Mouse (Mus musculus) embryonic facial prominence, embryonic 15.5 days (tissue): ENCODE measurements around the gene Lce1f. TPM values are rescaled to one million over a fixed set of nuclear protein-coding genes. Genes with fewer than 3 reads are reported as not detected.

Experiments used
- ATAC-seq: fragments of 200-750 bp; cut with Nextera tagmentation; 2 replicates; pipeline ENCODE4 v1.8.0; 2017; ENCODE audit warnings: low read depth, moderate TSS enrichment; ENCODE audit not compliant: insufficient number of reproducible peaks, low FRiP score, low TSS enrichment
- H3K27ac ChIP-seq: fragments of 300-500 bp; sonication (generic); replicated peaks from 2 replicates; pipeline ENCODE4 v1.5.1; 2015; ENCODE audit warnings: mild to moderate bottlenecking, inconsistent platforms
- H3K27me3 ChIP-seq: fragments of 300-500 bp; sonication (generic); 2 replicates; pipeline ENCODE4 v1.6.1; 2015; ENCODE audit warnings: inconsistent platforms
- H3K36me3 ChIP-seq: fragments of 300-500 bp; sonication (generic); 2 replicates; pipeline ENCODE4 v1.6.1; 2015; ENCODE audit warnings: mild to moderate bottlenecking, inconsistent platforms
- H3K4me1 ChIP-seq: fragments of 300-500 bp; sonication (generic); 2 replicates; pipeline ENCODE4 v1.6.1; 2015; ENCODE audit warnings: inconsistent platforms
- H3K4me2 ChIP-seq: fragments of 300-500 bp; sonication (generic); replicated peaks from 2 replicates; pipeline ENCODE4 v1.6.1; 2015; ENCODE audit warnings: mild to moderate bottlenecking, inconsistent platforms
- H3K4me3 ChIP-seq: fragments of 300-500 bp; sonication (generic); replicated peaks from 2 replicates; pipeline ENCODE4 v1.5.1; 2015; ENCODE audit warnings: mild to moderate bottlenecking, inconsistent platforms
- H3K9ac ChIP-seq: fragments of 300-500 bp; sonication (generic); 2 replicates; pipeline ENCODE4 v1.6.1; 2015; ENCODE audit warnings: inconsistent platforms
- H3K9me3 ChIP-seq: fragments of 300-500 bp; sonication (generic); replicated peaks from 2 replicates; pipeline ENCODE4 v1.6.1; 2016; ENCODE audit warnings: inconsistent platforms
- WGBS: fragments of 180-500 bp; shearing (Covaris S2); methylation state at CpG from one replicate; pipeline ENCODE4 v1.1.7; 2015; 5-methylcytosine and 5-hydroxymethylcytosine counted together
- polyA plus RNA-seq: library from polyadenylated mRNA; unstranded; fragments of >200 nt; fragmentation: Nextera tagmentation; extraction: Ambion mirVana; gene quantifications from 2 replicates; pipeline ENCODE4 v1.2.1, GENCODE M21; 2015

Gene Lce1f
- polyA plus RNA-seq, 1 experiment from 2014 or later = 3.7 TPM

DNA sequence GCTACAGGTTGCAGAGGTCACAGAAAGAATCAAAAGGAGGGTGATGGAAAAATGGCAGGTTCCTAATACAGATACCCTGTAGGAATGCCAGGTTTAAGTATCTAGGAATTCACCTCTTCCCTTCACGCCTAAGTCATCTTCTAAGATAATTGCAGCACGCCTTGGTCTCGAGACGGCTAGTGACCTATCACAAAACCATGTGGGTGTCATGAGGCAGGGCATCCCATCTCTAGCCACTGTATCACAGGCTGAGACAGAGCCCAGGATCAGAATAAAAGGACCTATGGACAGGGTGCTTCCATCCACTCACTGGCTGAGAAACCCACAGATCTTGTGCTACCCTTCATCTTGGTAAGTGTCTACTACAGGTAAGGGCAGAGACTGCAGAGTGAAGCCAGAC is 41.2 kb downstream of the Lce1f start, which contains the start of gene Lce1c:
Gene Lce1c (plus strand): TSS at position 301 of the 400 bp plus-strand sequence.
- Histone ChIP-seq H3K27me3 (no peaks in the 10 kb centered on the region), H3K4me2 (no peak within 1 kb of the TSS), H3K27ac (no peak within 1 kb of the TSS), H3K4me1 (no peaks in the 10 kb centered on the region), H3K9me3 (no peaks in the 10 kb centered on the region), H3K9ac (no peak within 1 kb of the TSS), H3K36me3 (no peaks in the 10 kb centered on the region), H3K4me3 (no peak within 1 kb of the TSS)
- ATAC-seq = no peak
- WGBS = 92% methylated on average over 4 of the region's 4 CpGs

- no peak within 1 kb of the TSS for H3K4me3 ChIP-seq
- no peak within 1 kb of the TSS for H3K4me2 ChIP-seq
- no peaks in the 10 kb centered on the region for H3K9me3 ChIP-seq
- H3K27me3 ChIP-seq = no peaks in the 10 kb centered on the region
- ATAC-seq = no peak
- no peak within 1 kb of the TSS for H3K9ac ChIP-seq
- no peaks in the 10 kb centered on the region for H3K36me3 ChIP-seq
- H3K4me1 ChIP-seq = no peaks in the 10 kb centered on the region
- no peak within 1 kb of the TSS for H3K27ac ChIP-seq
Measured at GRCm38 (mm10) chr3:92670215-92670614, 49.9 kb downstream of the Lce1f start, which contains the start of gene Lce1a2. Gene Lce1a2, minus strand, starts transcription at chr3:92670315.

Other genes with a start within 250 kb of the Lce1f start
- gene Sprr1a, start 234.5 kb downstream of the Lce1f start, polyA plus RNA-seq = 303 and 332 TPM in 2 replicates
- 2.3 and 6.7 TPM in 2 replicates for gene Sprr4, start 219.9 kb downstream of the Lce1f start, polyA plus RNA-seq
- 5.0 and 5.6 TPM in 2 replicates for gene 2310046K23Rik, start 185.8 kb downstream of the Lce1f start, polyA plus RNA-seq
- 11.6 and 13.2 TPM in 2 replicates for gene Ivl, start 146.6 kb downstream of the Lce1f start, polyA plus RNA-seq
- not detected in 2 replicates for gene Smcp, start 131.4 kb downstream of the Lce1f start, polyA plus RNA-seq
- 0.89 and 1.1 TPM in 2 replicates for gene 2210017I01Rik, start 112.9 kb downstream of the Lce1f start, polyA plus RNA-seq
- gene Lce6a, start 98.7 kb downstream of the Lce1f start, polyA plus RNA-seq = 7.3 TPM in 2 replicates
- 6.2 and 8.1 TPM in 2 replicates for gene Lce1a1, start 72.0 kb downstream of the Lce1f start, polyA plus RNA-seq
- 2.0 and 2.4 TPM in 2 replicates for gene Lce1b, start 63.4 kb downstream of the Lce1f start, polyA plus RNA-seq
- gene Lce1a2, start 50.0 kb downstream of the Lce1f start, polyA plus RNA-seq = 8.7 and 11.9 TPM in 2 replicates
- 4.5 and 8.4 TPM in 2 replicates for gene Lce1c, start 41.1 kb downstream of the Lce1f start, polyA plus RNA-seq
- gene Lce1d, start 33.1 kb downstream of the Lce1f start, polyA plus RNA-seq = 2.1 and 3.6 TPM in 2 replicates
- 1.0 and 2.4 TPM in 2 replicates for gene Lce1e, start 11.3 kb downstream of the Lce1f start, polyA plus RNA-seq
- not detected in 2 replicates for gene Gm38119, start 18.7 kb upstream of the Lce1f start, polyA plus RNA-seq
- gene Lce1g, start 32.0 kb upstream of the Lce1f start, polyA plus RNA-seq = 0.56 and 1.8 TPM in 2 replicates
- 1.4 and 3.7 TPM in 2 replicates for gene Lce1h, start 44.7 kb upstream of the Lce1f start, polyA plus RNA-seq
- 2.4 and 7.3 TPM in 2 replicates for gene Lce1i, start 58.5 kb upstream of the Lce1f start, polyA plus RNA-seq
- gene Lce1j, start 70.2 kb upstream of the Lce1f start, polyA plus RNA-seq = 0.74 and 1.5 TPM in 2 replicates
- gene Lce1k, start 87.5 kb upstream of the Lce1f start, polyA plus RNA-seq = 0.28 and 2.4 TPM in 2 replicates
- gene Kprp, start 106.9 kb upstream of the Lce1f start, polyA plus RNA-seq = 1.9 and 6.5 TPM in 2 replicates
- gene Lce1l, start 130.9 kb upstream of the Lce1f start, polyA plus RNA-seq = 0.45 and 2.5 TPM in 2 replicates
- 0.25 and 0.46 TPM in 2 replicates for gene 2310050C09Rik, start 149.9 kb upstream of the Lce1f start, polyA plus RNA-seq
- gene Lce3a, start 205.9 kb upstream of the Lce1f start, polyA plus RNA-seq = 29.8 and 90.3 TPM in 2 replicates
- gene Lce3b, start 212.6 kb upstream of the Lce1f start, polyA plus RNA-seq = 7.3 and 33.8 TPM in 2 replicates
- gene Lce3c, start 224.1 kb upstream of the Lce1f start, polyA plus RNA-seq = 15.4 and 56.9 TPM in 2 replicates
- 2.3 and 5.7 TPM in 2 replicates for gene Lce3d, start 237.0 kb upstream of the Lce1f start, polyA plus RNA-seq
- gene Lce3e, start 246.7 kb upstream of the Lce1f start, polyA plus RNA-seq = 12.5 and 39.4 TPM in 2 replicates